Mouse (Mus musculus): ENCODE data around the gene Zkscan17.

Zkscan17 gene

DNA sequence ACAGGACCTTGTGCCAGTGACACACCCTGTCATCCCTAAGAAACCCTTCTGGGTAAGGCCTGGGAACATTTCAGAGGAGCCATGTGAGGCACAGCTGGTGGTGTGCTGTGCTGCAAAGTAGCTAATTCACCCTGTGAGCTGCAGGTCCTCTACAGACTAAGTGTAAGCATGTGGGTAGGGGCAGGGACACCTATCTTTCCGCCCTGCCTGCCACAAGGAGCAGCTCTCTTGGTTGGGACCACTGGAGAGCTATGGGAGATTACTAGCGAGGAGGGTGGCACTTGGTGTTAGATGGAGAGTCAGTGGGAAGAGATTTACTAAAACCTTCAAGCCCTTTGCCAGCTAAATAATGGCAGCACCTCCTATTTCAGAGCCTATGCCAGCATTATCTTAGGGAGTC is 69.7 kb downstream of the Zkscan17 start:
- DNase-seq (ENCODE audit: low spot score), result no peak

DNA sequence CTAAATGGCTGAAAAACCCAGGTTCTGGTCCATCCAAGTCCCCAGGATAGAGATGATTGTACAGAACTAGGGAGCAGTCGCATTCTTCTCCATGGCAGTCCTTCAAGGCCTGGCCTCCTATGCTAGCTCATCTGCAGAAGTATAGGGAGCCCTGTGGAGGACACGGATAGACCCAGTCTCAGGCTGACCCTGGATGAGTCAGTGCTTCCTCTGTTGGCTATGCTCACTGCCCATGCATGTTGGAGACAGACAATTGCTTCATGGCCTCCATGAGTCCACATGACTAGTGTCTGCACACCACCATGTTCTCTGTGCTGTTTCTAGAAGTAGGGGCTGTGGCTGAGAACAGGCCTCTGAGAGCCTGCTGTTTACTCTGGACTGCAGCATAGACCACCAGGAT is 70.2 kb downstream of the Zkscan17 start:
- no peak for DNase-seq (ENCODE audit: low spot score)

DNA sequence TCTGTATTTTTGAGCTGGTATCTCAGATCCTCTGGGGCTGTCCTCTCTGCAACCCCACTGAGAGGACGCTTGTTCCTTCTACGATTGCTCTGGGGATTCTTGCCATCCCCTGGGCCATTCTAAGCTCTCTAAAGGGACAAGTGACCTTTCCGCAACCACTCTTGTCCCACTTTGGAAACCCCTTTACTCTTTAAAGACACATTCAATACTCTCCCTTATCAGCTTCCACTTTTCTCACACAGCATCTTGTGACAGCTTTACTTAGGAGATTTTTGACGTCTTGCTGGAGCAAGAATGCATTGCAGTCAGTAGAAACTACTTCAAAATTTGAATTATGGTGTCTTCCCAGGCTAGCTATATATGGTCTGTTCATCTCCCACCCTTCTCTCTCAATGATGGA is 75.5 kb downstream of the Zkscan17 start, which contains the start of gene Snap47:
Gene Snap47 (minus strand): TSS at position 101 of the 400 bp plus-strand sequence.
- DNase-seq (ENCODE audit: low spot score), result no peak

DNA sequence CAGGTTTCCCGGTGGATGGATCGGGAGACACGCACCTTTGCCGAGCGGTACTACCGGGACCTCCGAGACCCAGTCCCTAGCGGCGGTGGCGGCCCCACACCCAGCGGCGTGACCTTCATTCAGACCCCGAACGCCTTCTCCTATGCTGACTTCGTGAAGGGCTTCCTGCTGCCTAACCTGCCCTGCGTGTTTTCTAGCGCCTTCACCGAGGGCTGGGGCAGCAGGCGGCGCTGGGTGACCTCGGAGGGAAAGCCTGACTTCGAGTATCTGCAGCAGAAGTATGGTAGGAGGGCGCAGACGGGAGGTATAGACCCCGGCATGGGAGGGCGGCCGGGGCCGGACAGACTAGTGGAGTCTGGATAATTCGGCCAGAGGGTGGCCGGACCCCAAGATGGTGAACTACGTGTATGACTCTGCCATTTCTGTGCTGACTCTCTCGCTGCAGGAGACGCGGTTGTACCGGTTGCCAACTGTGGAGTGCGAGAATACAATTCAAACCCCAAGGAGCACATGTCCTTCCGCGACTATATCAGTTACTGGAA is 76.2 kb downstream of the Zkscan17 start:
- DNase-seq (ENCODE audit: low spot score), result no peak

DNA sequence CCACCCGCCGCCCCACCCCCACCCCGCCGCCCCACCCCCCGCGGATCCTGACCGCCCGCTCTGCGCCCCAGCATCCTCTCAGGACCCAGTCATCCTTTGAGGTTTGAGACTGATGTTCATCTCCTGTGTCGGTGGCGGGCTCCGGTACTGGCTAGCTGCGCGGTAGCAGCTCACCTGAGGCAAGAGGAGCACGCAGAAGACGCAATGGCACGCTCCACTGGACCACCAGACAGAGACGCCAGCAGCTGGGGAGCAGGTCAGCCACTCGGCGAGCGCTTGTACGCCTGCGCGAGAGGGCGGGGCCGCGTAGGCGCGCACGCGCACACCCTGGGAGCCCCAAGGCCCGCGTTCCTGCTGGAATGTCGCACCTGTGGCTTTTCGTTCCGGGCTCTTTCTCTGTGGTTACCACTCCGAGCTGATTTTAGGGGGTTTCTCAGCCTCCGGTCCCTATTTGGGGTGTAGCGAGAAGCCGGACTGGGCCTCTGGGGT is 76.8 kb downstream of the Zkscan17 start, which contains the start of gene Jmjd4:
Gene Jmjd4 (plus strand): TSS at position 305 of the 489 bp plus-strand sequence.
- peak; percentile 83 for DNase-seq (ENCODE audit: low spot score)

DNA sequence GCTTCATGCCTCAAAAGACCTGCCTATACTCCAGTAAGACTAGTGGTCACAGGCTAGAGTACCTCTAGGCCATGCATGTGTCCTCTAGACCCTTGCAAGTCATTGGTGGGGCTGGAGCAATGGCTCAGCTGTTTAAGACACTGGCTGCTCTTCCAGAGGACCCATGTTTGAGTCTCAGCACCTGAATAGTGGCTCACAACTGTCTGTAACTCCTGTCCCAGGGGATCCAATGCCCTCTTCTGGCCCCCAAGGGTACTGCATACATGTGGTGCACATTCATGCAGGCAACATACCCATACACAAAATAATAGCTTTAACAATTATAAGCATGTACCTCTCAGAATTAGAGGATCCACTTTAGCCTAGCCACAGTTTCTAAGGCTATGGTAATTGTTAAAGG is 83.4 kb downstream of the Zkscan17 start:
- no peak for DNase-seq (ENCODE audit: low spot score)

DNA sequence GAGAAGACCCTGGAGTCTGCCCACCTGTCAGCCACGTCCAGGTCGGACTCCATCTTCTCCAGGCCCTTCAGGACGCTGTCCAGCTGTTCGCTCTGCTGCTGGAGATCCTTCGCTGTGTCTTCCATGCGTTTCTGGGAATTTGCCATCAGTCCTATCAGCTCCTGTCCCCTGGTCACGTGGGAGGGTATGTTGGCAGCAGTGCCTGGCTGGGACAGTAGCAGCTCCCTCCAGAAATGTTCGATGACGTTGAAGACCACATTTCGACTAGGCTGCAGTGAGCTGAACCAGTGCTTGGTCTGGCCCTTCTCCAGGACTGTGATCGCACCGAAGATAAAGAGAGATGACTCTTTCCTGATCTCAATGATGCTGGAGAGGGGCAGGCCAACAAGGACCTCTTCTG is 88.6 kb downstream of the Zkscan17 start:
- no peak for DNase-seq (ENCODE audit: low spot score)
